Mouse (Mus musculus) MEL (cell line): ENCODE results near the gene Daam1.

Experiments
- CTCF ChIP-seq, 3 experiments: IDR thresholded peaks in 2 of 3; conservative IDR thresholded peaks in 1 of 3; 2 replicates each; pipeline ENCODE4 v1.5.1; 2011 to 2012; ENCODE audit warnings: low read length in 3 of 3, low read depth in 2 of 3, mild to moderate bottlenecking in 2 of 3, improper control_type of control experiment in 1 of 3, inconsistent platforms in 1 of 3, mixed read lengths in 1 of 3, moderate library complexity in 1 of 3; ENCODE audit not compliant: control insufficient read depth in 1 of 3, insufficient read depth in 1 of 3, poor library complexity in 1 of 3, severe bottlenecking in 1 of 3
- ELF1 ChIP-seq: IDR thresholded peaks from 2 replicates; pipeline ENCODE4 v1.6.1; 2014; ENCODE audit warnings: low read depth, mild to moderate bottlenecking, inconsistent platforms, low read length, improper control_type of control experiment, moderate library complexity
- GATA1 ChIP-seq: IDR thresholded peaks from 2 replicates; pipeline ENCODE4 v1.6.1; 2011; ENCODE audit warnings: low read depth, low read length, improper control_type of control experiment
- HCFC1 ChIP-seq: IDR thresholded peaks from 2 replicates; pipeline ENCODE4 v1.6.1; 2012; ENCODE audit warnings: low read depth, mild to moderate bottlenecking, inconsistent platforms, low read length, improper control_type of control experiment, moderate library complexity
- POLR2A ChIP-seq, 2 experiments: IDR thresholded peaks; 2 replicates each; pipeline ENCODE4 v1.6.1; 2011 to 2012; ENCODE audit warnings: low read length in 2 of 2, mild to moderate bottlenecking in 2 of 2, control low read depth in 1 of 2, improper control_type of control experiment in 1 of 2, low read depth in 1 of 2, moderate library complexity in 1 of 2; ENCODE audit not compliant: control insufficient read depth in 1 of 2, insufficient read depth in 1 of 2, poor library complexity in 1 of 2

DNA sequence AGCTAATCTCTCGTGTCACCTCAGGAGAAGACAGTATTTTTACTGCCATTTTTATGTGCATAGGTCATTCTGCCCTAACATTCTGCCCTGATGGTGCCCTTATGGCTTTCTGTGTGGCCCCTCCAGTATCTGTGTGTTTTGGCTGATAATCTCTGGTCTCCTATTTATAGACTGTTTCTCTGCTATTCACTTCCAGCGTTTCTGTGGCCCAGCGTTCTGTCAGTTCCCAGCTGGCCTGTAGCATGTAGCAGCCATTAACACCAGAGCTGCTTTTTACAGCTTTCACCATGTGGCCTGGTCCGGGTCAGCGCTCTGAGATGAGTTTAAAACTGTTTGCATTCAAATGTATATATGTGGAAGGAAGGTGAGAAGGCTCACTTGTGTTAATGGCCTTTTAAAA is 190.7 kb downstream of the Daam1 start:
- TF ChIP-seq ELF1 (no peak), HCFC1 (no peak), POLR2A (IDR thresholded peaks at IDR 0.05; ENCODE audit: control insufficient read depth in 1 of 2, insufficient read depth in 1 of 2, low read depth in 1 of 2, low read length in 2 of 2, poor library complexity in 1 of 2) (no peak), CTCF (IDR thresholded peaks at IDR 0.05 in 2 of 3, conservative IDR thresholded peaks at IDR 0.05 in 1 of 3; ENCODE audit: control insufficient read depth in 1 of 3, insufficient read depth in 1 of 3, low read depth in 2 of 3, low read length in 3 of 3, poor library complexity in 1 of 3, severe bottlenecking in 1 of 3) (no peak), GATA1 (no peak)
